Mouse (Mus musculus): ENCODE measurements around the gene AI413582. TPM values are rescaled to one million over a fixed set of nuclear protein-coding genes. Genes with fewer than 3 reads are reported as not detected.

The AI413582 gene
- polyA plus RNA-seq (2017; shearing (Covaris generic)): 159 TPM

GRCm38 (mm10) chr17:27565163-27565941, at the start of gene AI413582:
TSS of gene AI413582 (minus strand) at chr17:27565756.

GRCm38 (mm10) chr17:27556315-27557011, 9.1 kb downstream of the AI413582 start, which contains the start of gene Hmga1:
TSS of gene Hmga1 (plus strand) at chr17:27556497.

DNA sequence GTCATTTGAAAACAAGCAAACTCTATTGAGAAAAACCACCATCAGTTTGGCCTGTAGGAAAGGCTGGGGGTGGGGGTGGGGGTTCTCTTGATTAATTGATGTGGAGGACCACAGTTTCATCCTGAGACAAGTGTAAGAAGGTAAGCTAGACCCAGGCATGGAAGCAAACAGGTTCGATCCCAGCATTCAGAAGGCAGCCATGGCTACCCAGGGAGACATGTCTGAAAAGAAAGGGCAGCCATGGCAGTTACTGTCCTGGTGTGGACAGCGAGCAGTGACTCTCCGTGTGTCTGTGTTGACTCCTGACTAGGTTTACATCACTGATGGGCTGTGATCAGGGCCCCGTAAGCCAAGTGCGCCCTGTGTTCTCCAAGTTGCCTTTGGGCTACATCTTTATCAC, 44.3 kb downstream of the AI413582 start, which contains the start of gene Grm4:
TSS of gene Grm4 (minus strand) at position 101 of the 400 bp plus-strand sequence.

Other genes starting within 250 kb of the AI413582 start
- gene Grm4, start 44.4 kb downstream of the AI413582 start, polyA plus RNA-seq (2017; shearing (Covaris generic)): not detected
- 95.7 TPM for gene Hmga1, start 9.3 kb downstream of the AI413582 start, polyA plus RNA-seq (2017; shearing (Covaris generic))
- 12.0 TPM for gene Nudt3, start 57.7 kb upstream of the AI413582 start, polyA plus RNA-seq (2017; shearing (Covaris generic))
- not detected for gene RPS10-NUDT3, start 69.5 kb upstream of the AI413582 start, polyA plus RNA-seq (2017; shearing (Covaris generic))
- 1,378 TPM for gene Rps10, start 70.9 kb upstream of the AI413582 start, polyA plus RNA-seq (2017; shearing (Covaris generic))
- 59.0 TPM for gene Pacsin1, start 89.8 kb upstream of the AI413582 start, polyA plus RNA-seq (2017; shearing (Covaris generic))
- gene Spdef, start 163.2 kb upstream of the AI413582 start, polyA plus RNA-seq (2017; shearing (Covaris generic)): not detected